Mouse (Mus musculus) thymus, adult 2 months (tissue): ENCODE measurements at regions not wholly inside any gene's neighbourhood (a gene's known extent, or its start where the extent isn't known, plus 50 kb on each side); places are given as distances from the start of the nearest gene placed in this dataset.

Experiments used
- CTCF ChIP-seq: fragments of 200-500 bp; IDR thresholded peaks from 2 replicates; pipeline ENCODE4 v1.5.1; 2012; ENCODE audit warnings: mild to moderate bottlenecking, control low read depth, low read length, moderate library complexity, borderline replicate concordance; ENCODE audit not compliant: control insufficient read depth, poor library complexity, insufficient read depth; ENCODE audit errors: extremely low read depth
- POLR2A ChIP-seq: fragments of 200-500 bp; IDR thresholded peaks from 2 replicates; pipeline ENCODE4 v1.6.1; 2012; ENCODE audit warnings: mild to moderate bottlenecking, low read length, control low read depth, moderate library complexity; ENCODE audit not compliant: control insufficient read depth, poor library complexity, insufficient read depth; ENCODE audit errors: extremely low read depth

- no peak for TF ChIP-seq CTCF
- no peak for TF ChIP-seq POLR2A
Measured at GRCm38 (mm10) chr11:71675714-71676313, 73.9 kb upstream of the Wscd1 start.
